Mouse (Mus musculus) cerebellum, postnatal 36 days (tissue): Measurements from ENCODE around the gene C1galt1.

ENCODE experiments used
- DNase-seq, 2 experiments: peaks; one replicate each; pipeline ENCODE4 v3.0.0; 2021 to 2022; ENCODE audit warnings: mixed read lengths in 2 of 2

The C1galt1 gene

GRCm38 (mm10) chr6:7844802-7845679, at the start of gene C1galt1:
TSS of gene C1galt1 (plus strand) at chr6:7844842.
- peak in 1 of 2 experiments; percentile 64 for DNase-seq

GRCm38 (mm10) chr6:7799969-7800368, 44.7 kb upstream of the C1galt1 start:
- DNase-seq: no peak

GRCm38 (mm10) chr6:7803765-7804542, 40.7 kb upstream of the C1galt1 start:
- no peak for DNase-seq

- DNase-seq: no peak
These were observed 30.5 kb upstream of the C1galt1 start for GRCm38 (mm10) chr6:7814146-7814545.

- DNase-seq: no peak
These were observed 28.4 kb upstream of the C1galt1 start for GRCm38 (mm10) chr6:7816233-7816632.

- DNase-seq: no peak
These were observed 22.0 kb upstream of the C1galt1 start for GRCm38 (mm10) chr6:7822688-7823087.

- DNase-seq: no peak
These were observed 13.8 kb upstream of the C1galt1 start for GRCm38 (mm10) chr6:7830793-7831192.

GRCm38 (mm10) chr6:7832564-7833175, 12.0 kb upstream of the C1galt1 start:
- no peak for DNase-seq

- peak in 1 of 2 experiments; percentile 7 for DNase-seq
These were observed 773 bp upstream of the C1galt1 start for GRCm38 (mm10) chr6:7843726-7844411.

GRCm38 (mm10) chr6:7844412-7844801, 235 bp upstream of the C1galt1 start:
- peak; percentile 89 to 95 for DNase-seq

- DNase-seq: no peak
These were observed 1.0 kb downstream of the C1galt1 start for GRCm38 (mm10) chr6:7845680-7846017.

- DNase-seq: no peak
These were observed 2.2 kb downstream of the C1galt1 start for GRCm38 (mm10) chr6:7846726-7847439.

- no peak for DNase-seq
These were observed 3.4 kb downstream of the C1galt1 start for GRCm38 (mm10) chr6:7847890-7848508.

- no peak for DNase-seq
These were observed 4.1 kb downstream of the C1galt1 start for GRCm38 (mm10) chr6:7848714-7849113.

- DNase-seq: no peak
These were observed 6.4 kb downstream of the C1galt1 start for GRCm38 (mm10) chr6:7851036-7851435.

- no peak for DNase-seq
These were observed 8.3 kb downstream of the C1galt1 start for GRCm38 (mm10) chr6:7852919-7853318.

- no peak for DNase-seq
These were observed 8.8 kb downstream of the C1galt1 start for GRCm38 (mm10) chr6:7853461-7853860.

- no peak for DNase-seq
These were observed 12.1 kb downstream of the C1galt1 start for GRCm38 (mm10) chr6:7856682-7857290.

- DNase-seq: no peak
These were observed 13.0 kb downstream of the C1galt1 start for GRCm38 (mm10) chr6:7857356-7858247.

GRCm38 (mm10) chr6:7858586-7858985, 13.9 kb downstream of the C1galt1 start:
- DNase-seq: no peak
